Mouse (Mus musculus) kidney, postnatal 0 days (tissue): ENCODE measurements at regions not wholly inside any gene's neighbourhood (a gene's known extent, or its start where the extent isn't known, plus 50 kb on each side); places are given as distances from the start of the nearest gene placed in this dataset.

ENCODE experiments used
- ATAC-seq: fragments of 200-750 bp; cut with Nextera tagmentation; replicated peaks from 2 replicates; pipeline ENCODE4 v1.8.0; 2017; ENCODE audit warnings: low read depth, moderate number of reproducible peaks, moderate TSS enrichment, moderate library complexity; ENCODE audit not compliant: low FRiP score
- DNase-seq: peaks from one replicate; pipeline ENCODE4 v3.0.0-alpha.2; 2016; ENCODE audit warnings: low spot score
- H3K27ac ChIP-seq: fragments of 300-500 bp; sonication (generic); 2 replicates; pipeline ENCODE4 v1.5.1; 2014; ENCODE audit warnings: mild to moderate bottlenecking
- H3K27me3 ChIP-seq: fragments of 300-500 bp; sonication (generic); 2 replicates; pipeline ENCODE4 v1.6.1; 2014; ENCODE audit warnings: low read length, mixed read lengths; ENCODE audit not compliant: insufficient read depth
- H3K36me3 ChIP-seq: fragments of 300-500 bp; sonication (generic); 2 replicates; pipeline ENCODE4 v1.6.1; 2014; ENCODE audit warnings: low read length, mixed read lengths; ENCODE audit not compliant: insufficient read depth
- H3K4me1 ChIP-seq: fragments of 300-500 bp; sonication (generic); replicated peaks from 2 replicates; pipeline ENCODE4 v1.6.1; 2014; ENCODE audit warnings: antibody characterized with exemption, low read length, mixed read lengths; ENCODE audit not compliant: insufficient read depth
- H3K4me2 ChIP-seq: fragments of 300-500 bp; sonication (generic); 2 replicates; pipeline ENCODE4 v1.6.1; 2014; ENCODE audit warnings: mild to moderate bottlenecking, low read length, moderate library complexity, mixed read lengths
- H3K4me3 ChIP-seq: fragments of 300-500 bp; sonication (generic); replicated peaks from 2 replicates; pipeline ENCODE4 v1.5.1; 2014; ENCODE audit warnings: low read depth, low read length
- H3K9ac ChIP-seq: fragments of 300-500 bp; sonication (generic); 2 replicates; pipeline ENCODE4 v1.6.1; 2014; ENCODE audit warnings: low read depth, low read length
- H3K9me3 ChIP-seq: fragments of 300-500 bp; sonication (generic); replicated peaks from 2 replicates; pipeline ENCODE4 v1.6.1; 2016; ENCODE audit warnings: low read length, inconsistent platforms, mixed read lengths
- CTCF ChIP-seq: IDR thresholded peaks from 2 replicates; pipeline ENCODE4 v1.5.1; 2016; ENCODE audit warnings: antibody characterized with exemption, low read depth, mild to moderate bottlenecking, moderate library complexity
- WGBS: fragments of 180-500 bp; shearing (Covaris S2); extraction: QIAGEN DNeasy Blood & Tissue Kit; methylation state at CpG from one replicate; pipeline ENCODE4 v1.1.7; 2014; 5-methylcytosine and 5-hydroxymethylcytosine counted together

- TF ChIP-seq CTCF, result no peak
- Histone ChIP-seq H3K4me2 (no peak overlapping the region), H3K9me3 (no peaks in the 10 kb centered on the region), H3K4me1 (no peaks in the 10 kb centered on the region), H3K36me3 (no peaks in the 10 kb centered on the region), H3K27me3 (no peaks in the 10 kb centered on the region), H3K4me3 (no peak overlapping the region), H3K27ac (no peak overlapping the region), H3K9ac (no peak overlapping the region)
- WGBS, result 61% methylated on average over 2 of the region's 2 CpGs
- no peak for DNase-seq
- no peak for ATAC-seq
Measured at GRCm38 (mm10) chr16:47754671-47755070, 528.9 kb upstream of the Dppa4 start.

- ATAC-seq (no peak), DNase-seq (no peak)
- Histone ChIP-seq H3K9ac (no peak overlapping the region), H3K27ac (no peak overlapping the region), H3K4me1 (no peaks in the 10 kb centered on the region), H3K27me3 (no peaks in the 10 kb centered on the region), H3K4me2 (no peak overlapping the region), H3K4me3 (no peak overlapping the region), H3K9me3 (no peaks in the 10 kb centered on the region), H3K36me3 (no peaks in the 10 kb centered on the region)
- TF ChIP-seq CTCF, result no peak
- 81% methylated on average over 1 of the region's 1 CpGs for WGBS
Measured at GRCm38 (mm10) chr16:47758296-47758695, 525.2 kb upstream of the Dppa4 start.

- Histone ChIP-seq H3K9me3 (no peaks in the 10 kb centered on the region), H3K27ac (no peak overlapping the region), H3K27me3 (no peaks in the 10 kb centered on the region), H3K9ac (no peak overlapping the region), H3K4me2 (no peak overlapping the region), H3K36me3 (no peaks in the 10 kb centered on the region), H3K4me3 (no peak overlapping the region), H3K4me1 (no peaks in the 10 kb centered on the region)
- peak; percentile 49 for TF ChIP-seq CTCF
- WGBS, result 56% methylated on average over 3 of the region's 3 CpGs
- DNase-seq (peak; percentile 42), ATAC-seq (no peak)
Measured at GRCm38 (mm10) chr16:47765742-47766141, 517.8 kb upstream of the Dppa4 start.

GRCm38 (mm10) chr16:47788515-47788914 lies 495.0 kb upstream of the Dppa4 start:
- no peak overlapping the region for H3K4me3 ChIP-seq
- no peaks in the 10 kb centered on the region for H3K36me3 ChIP-seq
- no peak overlapping the region for H3K27ac ChIP-seq
- ATAC-seq (no peak), DNase-seq (no peak)
- no peaks in the 10 kb centered on the region for H3K4me1 ChIP-seq
- no peak for TF ChIP-seq CTCF
- no peaks in the 10 kb centered on the region for H3K27me3 ChIP-seq
- no peak overlapping the region for H3K9ac ChIP-seq
- H3K9me3 ChIP-seq, result no peaks in the 10 kb centered on the region
- no peak overlapping the region for H3K4me2 ChIP-seq
- WGBS, result 57% methylated on average over 5 of the region's 5 CpGs

GRCm38 (mm10) chr16:47790666-47791065 lies 492.9 kb upstream of the Dppa4 start:
- H3K27ac ChIP-seq, result no peak overlapping the region
- WGBS, result 84% methylated on average over 6 of the region's 6 CpGs
- H3K4me3 ChIP-seq, result no peak overlapping the region
- DNase-seq (no peak), ATAC-seq (no peak)
- no peaks in the 10 kb centered on the region for H3K4me1 ChIP-seq
- H3K9ac ChIP-seq, result no peak overlapping the region
- H3K9me3 ChIP-seq, result no peaks in the 10 kb centered on the region
- H3K36me3 ChIP-seq, result no peaks in the 10 kb centered on the region
- TF ChIP-seq CTCF, result no peak
- no peak overlapping the region for H3K4me2 ChIP-seq
- no peaks in the 10 kb centered on the region for H3K27me3 ChIP-seq

GRCm38 (mm10) chr16:47791456-47791855 lies 492.1 kb upstream of the Dppa4 start:
- Histone ChIP-seq H3K9ac (no peak overlapping the region), H3K4me3 (no peak overlapping the region), H3K9me3 (no peaks in the 10 kb centered on the region), H3K36me3 (no peaks in the 10 kb centered on the region), H3K27me3 (no peaks in the 10 kb centered on the region), H3K27ac (no peak overlapping the region), H3K4me2 (no peak overlapping the region), H3K4me1 (no peaks in the 10 kb centered on the region)
- 74% methylated on average over 3 of the region's 3 CpGs for WGBS
- ATAC-seq (no peak), DNase-seq (no peak)
- TF ChIP-seq CTCF, result no peak

GRCm38 (mm10) chr16:47798838-47799237 lies 484.7 kb upstream of the Dppa4 start:
- no peak for TF ChIP-seq CTCF
- Histone ChIP-seq H3K36me3 (no peaks in the 10 kb centered on the region), H3K4me2 (no peak overlapping the region), H3K27ac (no peak overlapping the region), H3K27me3 (no peaks in the 10 kb centered on the region), H3K9ac (no peak overlapping the region), H3K4me1 (no peaks in the 10 kb centered on the region), H3K9me3 (no peaks in the 10 kb centered on the region), H3K4me3 (no peak overlapping the region)
- DNase-seq, result no peak
- no peak for ATAC-seq
- 87% methylated on average over 2 of the region's 2 CpGs for WGBS
